Mouse (Mus musculus) forebrain, embryonic 11.5 days (tissue): ENCODE measurements around the gene Gm5934. TPM values are rescaled to one million over a fixed set of nuclear protein-coding genes. Genes with fewer than 3 reads are reported as not detected.
"Not testable (repeated sequence)": the region's sequence is repeated elsewhere in the genome, so short reads cannot be mapped to it uniquely, and the experiment has no call there.

Source experiments
- ATAC-seq: fragments of 200-750 bp; cut with Nextera tagmentation; replicated peaks from 2 replicates; pipeline ENCODE4 v1.8.0; 2017; ENCODE audit warnings: moderate TSS enrichment; ENCODE audit not compliant: low FRiP score
- DNase-seq: peaks from one replicate; pipeline ENCODE4 v3.0.0-alpha.2; 2017; ENCODE audit warnings: low spot score
- H3K27ac ChIP-seq: fragments of 300-500 bp; sonication (generic); 2 replicates; pipeline ENCODE4 v1.5.1; 2014; ENCODE audit warnings: low read depth, low read length
- H3K27me3 ChIP-seq: fragments of 300-500 bp; sonication (generic); 2 replicates; pipeline ENCODE4 v1.6.1; 2014; ENCODE audit warnings: mild to moderate bottlenecking, low read length, mixed read lengths; ENCODE audit not compliant: control insufficient read depth, insufficient read depth
- H3K36me3 ChIP-seq: fragments of 300-500 bp; sonication (generic); 2 replicates; pipeline ENCODE4 v1.6.1; 2014; ENCODE audit warnings: mild to moderate bottlenecking, low read length, moderate library complexity, mixed read lengths; ENCODE audit not compliant: control insufficient read depth, insufficient read depth
- H3K4me1 ChIP-seq: fragments of 300-500 bp; sonication (generic); replicated peaks from 2 replicates; pipeline ENCODE4 v1.6.1; 2014; ENCODE audit warnings: low read length, mixed read lengths; ENCODE audit not compliant: control insufficient read depth, insufficient read depth
- H3K4me2 ChIP-seq: fragments of 300-500 bp; sonication (generic); 2 replicates; pipeline ENCODE4 v1.6.1; 2014; ENCODE audit warnings: low read depth, mild to moderate bottlenecking, low read length, moderate library complexity, mixed read lengths; ENCODE audit not compliant: severe bottlenecking
- H3K4me3 ChIP-seq: fragments of 300-500 bp; sonication (generic); 2 replicates; pipeline ENCODE4 v1.5.1; 2014; ENCODE audit warnings: low read depth, low read length
- H3K9ac ChIP-seq: fragments of 300-500 bp; sonication (generic); 2 replicates; pipeline ENCODE4 v1.6.1; 2014; ENCODE audit warnings: low read length
- H3K9me3 ChIP-seq: fragments of 300-500 bp; sonication (generic); 2 replicates; pipeline ENCODE4 v1.6.1; 2016; ENCODE audit warnings: low read length, mixed read lengths; ENCODE audit not compliant: control insufficient read depth
- WGBS: fragments of 180-500 bp; shearing (Covaris S2); extraction: QIAGEN DNeasy Blood & Tissue Kit; methylation state at CpG from one replicate; pipeline ENCODE4 v1.1.7; 2014; 5-methylcytosine and 5-hydroxymethylcytosine counted together
- polyA plus RNA-seq: library from polyadenylated mRNA; unstranded; fragments of >200 nt; fragmentation: Nextera tagmentation; extraction: Ambion mirVana; gene quantifications from 2 replicates; pipeline ENCODE4 v1.2.1, GENCODE M21; 2014

Gene Gm5934
- not detected in 2 replicates for polyA plus RNA-seq

- H3K9me3 ChIP-seq, ATAC-seq, H3K36me3 ChIP-seq, H3K9ac ChIP-seq, H3K27me3 ChIP-seq, H3K4me1 ChIP-seq, H3K4me3 ChIP-seq, H3K27ac ChIP-seq, H3K4me2 ChIP-seq, DNase-seq: not testable (repeated sequence)
- WGBS = 84% methylated on average over 5 of the region's 5 CpGs
Observed at GRCm38 (mm10) chrX:24500660-24501059, at the start of gene Gm5934. Gene Gm5934, minus strand, starts transcription at chrX:24500760.

Other genes starting within 250 kb of the Gm5934 start
- gene Gm4297, start 74.1 kb upstream of the Gm5934 start, polyA plus RNA-seq = not detected in 2 replicates